Mouse (Mus musculus) olfactory bulb, adult 2 months (tissue): ENCODE measurements around the gene Cfl2.
"Not testable (repeated sequence)": the region's sequence is repeated elsewhere in the genome, so short reads cannot be mapped to it uniquely, and the experiment has no call there.

ENCODE experiments used
- CTCF ChIP-seq: fragments of 200-500 bp; IDR thresholded peaks from 2 replicates; pipeline ENCODE4 v1.5.1; 2012; ENCODE audit warnings: low read depth, mild to moderate bottlenecking, low read length, moderate library complexity; ENCODE audit not compliant: insufficient read depth
- POLR2A ChIP-seq: fragments of 200-500 bp; IDR thresholded peaks from 2 replicates; pipeline ENCODE4 v1.6.1; 2012; ENCODE audit warnings: mild to moderate bottlenecking, low read depth, low read length, moderate library complexity; ENCODE audit not compliant: insufficient read depth

DNA sequence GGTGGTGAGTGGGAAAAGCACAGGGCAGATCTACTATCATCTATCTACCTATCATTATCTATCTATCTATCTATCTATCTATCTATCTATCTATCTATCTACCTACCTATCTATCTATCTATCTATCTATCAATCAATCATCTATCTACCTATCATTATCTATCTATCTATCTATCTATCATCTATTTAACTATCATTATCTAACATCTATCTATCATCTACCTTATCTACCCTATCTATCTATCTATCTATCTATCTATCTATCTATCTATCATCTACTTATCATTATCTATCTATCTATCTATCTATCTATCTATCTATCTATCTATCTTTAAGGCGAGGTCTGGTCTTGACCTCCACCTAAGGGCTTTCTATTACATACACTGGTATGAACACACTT, 30.8 kb downstream of the Cfl2 start:
- not testable (repeated sequence) for TF ChIP-seq POLR2A, CTCF
